Mouse (Mus musculus) olfactory bulb, adult 2 months (tissue): ENCODE results near the gene Plekhg5. TPM values are rescaled to one million over a fixed set of nuclear protein-coding genes. Genes with fewer than 3 reads are reported as not detected.

ENCODE experiments used
- H3K27ac ChIP-seq: fragments of 200-500 bp; 2 replicates; pipeline ENCODE4 v1.5.1; 2012; ENCODE audit warnings: low read depth, low read length; ENCODE audit not compliant: insufficient read depth
- H3K4me1 ChIP-seq: fragments of 200-500 bp; 2 replicates; pipeline ENCODE4 v1.6.1; 2012; ENCODE audit warnings: low read length; ENCODE audit not compliant: control insufficient read depth, insufficient read depth
- H3K4me3 ChIP-seq: fragments of 200-500 bp; 2 replicates; pipeline ENCODE4 v1.5.1; 2012; ENCODE audit warnings: mild to moderate bottlenecking, low read depth, low read length, moderate library complexity; ENCODE audit not compliant: insufficient read depth
- CTCF ChIP-seq: fragments of 200-500 bp; IDR thresholded peaks from 2 replicates; pipeline ENCODE4 v1.5.1; 2012; ENCODE audit warnings: low read depth, mild to moderate bottlenecking, low read length, moderate library complexity; ENCODE audit not compliant: insufficient read depth
- POLR2A ChIP-seq: fragments of 200-500 bp; IDR thresholded peaks from 2 replicates; pipeline ENCODE4 v1.6.1; 2012; ENCODE audit warnings: mild to moderate bottlenecking, low read depth, low read length, moderate library complexity; ENCODE audit not compliant: insufficient read depth
- WGBS: fragments of 180-500 bp; shearing (Covaris S2); methylation state at CpG from one replicate; pipeline ENCODE4 v1.1.7; 2018; 5-methylcytosine and 5-hydroxymethylcytosine counted together
- polyA plus RNA-seq: library from polyadenylated mRNA; stranded (reverse); fragments of >200 nt; gene quantifications from 2 replicates; pipeline ENCODE4 v1.2.4, GENCODE M21; 2012; ENCODE audit warnings: low replicate concordance; ENCODE audit not compliant: missing spikeins, insufficient read depth, insufficient read length

The Plekhg5 gene
- polyA plus RNA-seq, 1 experiment: not detected

DNA sequence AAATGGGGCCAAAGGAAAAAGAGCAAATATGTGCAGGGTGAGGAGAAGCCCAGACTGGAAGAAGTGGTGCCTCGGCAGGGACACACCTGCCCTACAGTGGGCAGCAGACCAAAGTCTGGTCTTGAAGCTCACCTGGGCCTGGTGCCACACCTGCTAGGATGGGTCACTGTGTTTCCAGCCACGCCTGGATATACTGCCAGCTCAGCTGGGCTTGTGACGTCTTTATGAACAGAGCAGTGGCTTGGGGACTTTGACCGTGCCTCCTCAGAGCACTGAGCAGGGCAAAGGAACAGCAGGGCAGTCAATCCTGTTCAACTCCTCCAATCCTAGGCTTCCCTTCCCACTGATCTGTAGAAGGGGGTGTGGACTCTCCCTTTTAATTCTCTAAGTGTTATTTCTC lies 88.5 kb downstream of the Plekhg5 start:
- Histone ChIP-seq H3K4me3 (no peak overlapping the region), H3K27ac (no peak overlapping the region), H3K4me1 (peaks cover 17% of the 10 kb centered on the region)
- WGBS: 49% methylated on average over 4 of the region's 4 CpGs
- TF ChIP-seq CTCF (no peak), POLR2A (no peak)

DNA sequence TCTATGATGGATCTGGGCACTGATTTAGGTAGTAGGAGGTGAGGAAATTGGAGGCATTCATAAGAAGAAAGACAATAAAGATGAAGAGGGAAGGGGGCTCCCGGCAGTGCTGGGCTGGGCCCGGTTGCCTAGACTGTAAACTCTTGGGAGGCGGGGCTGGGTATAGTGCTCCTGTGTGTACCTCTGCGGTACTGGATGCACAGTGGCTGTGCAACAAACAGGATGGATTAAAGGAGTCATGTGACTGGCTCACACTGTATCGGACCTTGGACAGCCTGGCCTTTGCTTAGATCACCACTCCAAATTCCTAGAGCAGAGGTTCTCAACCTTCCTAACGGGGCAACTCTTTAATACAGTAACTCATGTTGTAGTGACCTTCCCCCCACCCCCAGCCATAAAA lies 89.3 kb downstream of the Plekhg5 start:
- Histone ChIP-seq H3K4me1 (peaks cover 17% of the 10 kb centered on the region), H3K27ac (no peak overlapping the region), H3K4me3 (no peak overlapping the region)
- TF ChIP-seq POLR2A: no peak
- no peak for TF ChIP-seq CTCF
- WGBS: 83% methylated on average over 6 of the region's 6 CpGs

DNA sequence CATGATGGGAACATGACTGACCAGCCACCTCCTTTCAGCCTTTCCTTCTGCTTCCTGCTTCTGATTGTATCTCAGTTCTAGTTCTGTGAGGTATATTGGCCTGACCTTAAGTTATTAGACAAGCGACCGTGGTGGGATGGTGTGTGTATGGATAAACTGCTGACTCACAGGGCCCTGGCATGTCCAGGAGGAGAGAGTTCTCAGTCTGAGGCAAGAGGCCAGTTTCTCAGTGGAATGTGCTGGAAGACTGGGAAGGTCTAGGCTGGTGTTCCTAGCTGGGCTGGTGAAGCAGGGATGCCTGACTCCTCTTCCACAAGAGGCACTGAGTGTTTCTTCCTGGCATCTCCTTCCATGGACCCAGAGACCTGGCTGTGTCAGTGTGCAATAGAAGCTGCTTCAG lies 90.5 kb downstream of the Plekhg5 start:
- TF ChIP-seq CTCF (no peak), POLR2A (no peak)
- WGBS: 92% methylated on average over 2 of the region's 2 CpGs
- Histone ChIP-seq H3K4me1 (peaks cover 17% of the 10 kb centered on the region), H3K27ac (no peak overlapping the region), H3K4me3 (no peak overlapping the region)

Other genes starting within 250 kb of the Plekhg5 start
- 363 TPM in 1 of 2 replicates, not detected in the other for gene Camta1, start 210.6 kb upstream of the Plekhg5 start, polyA plus RNA-seq
- gene Dnajc11, start 138.8 kb upstream of the Plekhg5 start, polyA plus RNA-seq: not detected in 2 replicates
- not detected in 2 replicates for gene Thap3, start 83.5 kb upstream of the Plekhg5 start, polyA plus RNA-seq
- not detected in 2 replicates for gene Phf13, start 76.2 kb upstream of the Plekhg5 start, polyA plus RNA-seq
- not detected in 2 replicates for gene Klhl21, start 63.7 kb upstream of the Plekhg5 start, polyA plus RNA-seq
- not detected in 2 replicates for gene Zbtb48, start 44.8 kb upstream of the Plekhg5 start, polyA plus RNA-seq
- gene Tas1r1, start 33.9 kb upstream of the Plekhg5 start, polyA plus RNA-seq: not detected in 2 replicates
- not detected in 2 replicates for gene Nol9, start 33.2 kb upstream of the Plekhg5 start, polyA plus RNA-seq
- gene Tnfrsf25, start 43.4 kb downstream of the Plekhg5 start, polyA plus RNA-seq: not detected in 2 replicates
- not detected in 2 replicates for gene Espn, start 79.9 kb downstream of the Plekhg5 start, polyA plus RNA-seq
- not detected in 2 replicates for gene Hes2, start 86.4 kb downstream of the Plekhg5 start, polyA plus RNA-seq
- not detected in 2 replicates for gene Acot7, start 105.6 kb downstream of the Plekhg5 start, polyA plus RNA-seq
- not detected in 2 replicates for gene Gpr153, start 201.7 kb downstream of the Plekhg5 start, polyA plus RNA-seq
- gene Hes3, start 219.2 kb downstream of the Plekhg5 start, polyA plus RNA-seq: not detected in 2 replicates
- not detected in 2 replicates for gene Icmt, start 224.7 kb downstream of the Plekhg5 start, polyA plus RNA-seq
- not detected in 2 replicates for gene Rnf207, start 246.5 kb downstream of the Plekhg5 start, polyA plus RNA-seq